Mouse (Mus musculus) lung, postnatal 0 days (tissue): ENCODE data around the gene Il10. TPM values are rescaled to one million over a fixed set of nuclear protein-coding genes. Genes with fewer than 3 reads are reported as not detected.

Experiments used
- ATAC-seq: fragments of 200-750 bp; cut with Nextera tagmentation; 2 replicates; pipeline ENCODE4 v1.8.0; 2017; ENCODE audit warnings: moderate library complexity
- DNase-seq: peaks from one replicate; pipeline ENCODE4 v3.0.0-alpha.2; 2016; ENCODE audit warnings: low spot score
- H3K27ac ChIP-seq: fragments of 300-500 bp; sonication (generic); 2 replicates; pipeline ENCODE4 v1.5.1; 2014; ENCODE audit warnings: antibody characterized with exemption, mild to moderate bottlenecking, low read length, mixed read lengths
- H3K27me3 ChIP-seq: fragments of 300-500 bp; sonication (generic); replicated peaks from 2 replicates; pipeline ENCODE4 v1.6.1; 2014; ENCODE audit warnings: low read length, mixed read lengths; ENCODE audit not compliant: insufficient read depth
- H3K36me3 ChIP-seq: fragments of 300-500 bp; sonication (generic); 2 replicates; pipeline ENCODE4 v1.6.1; 2014; ENCODE audit warnings: low read length, mixed read lengths; ENCODE audit not compliant: insufficient read depth
- H3K4me1 ChIP-seq: fragments of 300-500 bp; sonication (generic); 2 replicates; pipeline ENCODE4 v1.6.1; 2014; ENCODE audit warnings: antibody characterized with exemption, low read depth, low read length, mixed read lengths; ENCODE audit not compliant: insufficient read depth
- H3K4me2 ChIP-seq: fragments of 300-500 bp; sonication (generic); replicated peaks from 2 replicates; pipeline ENCODE4 v1.6.1; 2014; ENCODE audit warnings: low read depth, mild to moderate bottlenecking, low read length, moderate library complexity, mixed read lengths
- H3K4me3 ChIP-seq: fragments of 300-500 bp; sonication (generic); 2 replicates; pipeline ENCODE4 v1.5.1; 2014; ENCODE audit warnings: low read depth, low read length
- H3K9ac ChIP-seq: fragments of 300-500 bp; sonication (generic); replicated peaks from 2 replicates; pipeline ENCODE4 v1.6.1; 2014; ENCODE audit warnings: low read depth, mild to moderate bottlenecking
- H3K9me3 ChIP-seq: fragments of 300-500 bp; sonication (generic); 2 replicates; pipeline ENCODE4 v1.6.1; 2016; ENCODE audit warnings: low read length, mixed read lengths
- CTCF ChIP-seq: IDR thresholded peaks from 2 replicates; pipeline ENCODE4 v1.5.1; 2016; ENCODE audit warnings: antibody characterized with exemption, mild to moderate bottlenecking
- EP300 ChIP-seq: IDR thresholded peaks from 2 replicates; pipeline ENCODE4 v1.6.1; 2016; ENCODE audit warnings: antibody characterized with exemption, mild to moderate bottlenecking, control low read depth
- WGBS: fragments of 180-500 bp; shearing (Covaris S2); extraction: QIAGEN DNeasy Blood & Tissue Kit; methylation state at CpG from one replicate; pipeline ENCODE4 v1.1.7; 2014; 5-methylcytosine and 5-hydroxymethylcytosine counted together
- polyA plus RNA-seq: library from polyadenylated mRNA; unstranded; fragments of >200 nt; fragmentation: Nextera tagmentation; extraction: Ambion mirVana; gene quantifications from 2 replicates; pipeline ENCODE4 v1.2.1, GENCODE M21; 2015

The Il10 gene
- polyA plus RNA-seq, 1 experiment from 2014 or later: not detected

DNA sequence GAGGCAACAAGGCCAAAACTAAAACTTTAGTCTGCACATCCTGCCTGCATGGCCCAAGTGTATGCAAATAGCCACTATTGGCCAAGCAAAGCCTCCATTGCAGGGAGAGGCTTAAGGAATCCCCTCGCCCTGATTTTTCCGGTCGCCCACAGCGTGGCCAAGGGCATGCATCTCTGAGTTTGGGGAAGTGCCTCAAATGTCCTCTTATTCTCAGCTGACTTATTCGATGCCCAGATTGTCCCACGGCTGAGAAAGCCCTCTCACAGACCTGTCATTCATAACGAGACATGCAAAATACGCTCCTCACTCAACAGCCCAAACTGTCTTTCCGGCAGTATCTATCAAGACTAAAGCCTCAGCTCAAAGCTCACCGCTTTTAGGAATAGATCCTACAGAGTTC is 27.0 kb downstream of the Il10 start:
- Histone ChIP-seq H3K9me3 (no peaks in the 10 kb centered on the region), H3K27me3 (no peaks in the 10 kb centered on the region), H3K36me3 (no peaks in the 10 kb centered on the region), H3K4me1 (no peaks in the 10 kb centered on the region), H3K9ac (no peak overlapping the region), H3K4me3 (no peak overlapping the region), H3K4me2 (no peak overlapping the region), H3K27ac (no peak overlapping the region)
- no peak for TF ChIP-seq EP300
- no peak for TF ChIP-seq CTCF
- ATAC-seq (no peak), DNase-seq (no peak)
- WGBS: 79% methylated on average over 10 of the region's 10 CpGs

DNA sequence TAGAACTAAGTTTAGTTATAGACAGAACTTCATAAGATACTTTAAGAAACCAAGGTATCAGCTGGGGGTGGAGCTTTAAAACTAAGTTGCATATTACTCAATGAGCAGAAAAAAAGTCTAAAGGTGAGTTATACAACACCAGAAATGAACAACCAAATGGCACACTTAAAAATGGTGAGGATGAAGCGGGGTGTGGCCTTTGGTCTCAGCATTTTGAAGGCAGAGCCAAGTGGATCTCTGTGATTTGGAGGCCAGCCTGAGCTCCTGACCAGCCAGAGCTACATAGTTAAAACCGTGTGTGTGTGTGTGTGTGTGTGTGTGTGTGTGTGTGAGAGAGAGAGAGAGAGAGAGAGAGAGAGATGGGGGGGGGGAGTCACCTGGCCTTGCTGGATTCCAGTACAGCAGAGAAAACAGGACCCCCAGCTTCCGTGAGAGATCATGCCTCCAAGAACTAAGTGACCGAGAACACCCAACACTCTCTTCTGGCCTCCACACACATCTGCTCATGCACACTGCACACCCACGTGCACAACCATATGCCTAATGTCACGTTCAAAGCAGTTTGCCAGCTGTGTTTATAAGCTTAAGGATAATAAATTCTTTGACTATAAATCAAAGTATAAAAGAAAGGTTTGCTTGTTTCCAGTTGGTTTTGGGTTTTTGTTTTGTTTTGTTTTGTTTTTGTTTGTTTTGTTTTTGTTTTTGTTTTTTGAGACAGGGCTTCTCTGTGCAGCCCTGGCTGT is 28.6 kb downstream of the Il10 start:
- ATAC-seq (no peak), DNase-seq (no peak)
- no peak overlapping the region for H3K27ac ChIP-seq
- 55% methylated on average over 6 of the region's 6 CpGs for WGBS
- H3K9me3 ChIP-seq: no peaks in the 10 kb centered on the region
- H3K4me1 ChIP-seq: no peaks in the 10 kb centered on the region
- no peaks in the 10 kb centered on the region for H3K36me3 ChIP-seq
- TF ChIP-seq CTCF (no peak), EP300 (no peak)
- no peak overlapping the region for H3K9ac ChIP-seq
- H3K27me3 ChIP-seq: no peaks in the 10 kb centered on the region
- H3K4me2 ChIP-seq: no peak overlapping the region
- H3K4me3 ChIP-seq: no peak overlapping the region

DNA sequence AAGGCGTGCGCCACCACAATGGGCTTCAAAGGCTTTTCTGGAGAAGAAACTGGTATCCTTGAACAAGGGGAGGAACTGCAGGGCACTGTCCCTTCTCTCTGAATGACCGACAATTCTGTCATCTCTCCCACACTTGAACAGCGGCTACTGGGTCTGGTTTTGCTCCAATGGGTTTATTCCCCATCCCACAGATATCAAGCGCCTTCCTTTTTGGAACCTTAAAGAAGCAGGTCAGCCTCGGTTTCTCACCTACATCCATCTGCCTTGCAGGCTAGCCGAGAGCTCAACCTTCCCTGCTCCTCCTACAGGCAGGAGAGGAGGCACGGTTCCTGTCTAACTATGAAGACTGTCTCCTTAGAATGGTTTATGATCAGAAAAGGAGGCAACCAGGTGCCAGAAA is 29.3 kb downstream of the Il10 start:
- Histone ChIP-seq H3K27me3 (no peaks in the 10 kb centered on the region), H3K4me2 (no peak overlapping the region), H3K9ac (no peak overlapping the region), H3K9me3 (no peaks in the 10 kb centered on the region), H3K4me1 (no peaks in the 10 kb centered on the region), H3K4me3 (no peak overlapping the region), H3K27ac (no peak overlapping the region), H3K36me3 (no peaks in the 10 kb centered on the region)
- TF ChIP-seq EP300 (no peak), CTCF (no peak)
- 85% methylated on average over 8 of the region's 8 CpGs for WGBS
- DNase-seq (no peak), ATAC-seq (no peak)

DNA sequence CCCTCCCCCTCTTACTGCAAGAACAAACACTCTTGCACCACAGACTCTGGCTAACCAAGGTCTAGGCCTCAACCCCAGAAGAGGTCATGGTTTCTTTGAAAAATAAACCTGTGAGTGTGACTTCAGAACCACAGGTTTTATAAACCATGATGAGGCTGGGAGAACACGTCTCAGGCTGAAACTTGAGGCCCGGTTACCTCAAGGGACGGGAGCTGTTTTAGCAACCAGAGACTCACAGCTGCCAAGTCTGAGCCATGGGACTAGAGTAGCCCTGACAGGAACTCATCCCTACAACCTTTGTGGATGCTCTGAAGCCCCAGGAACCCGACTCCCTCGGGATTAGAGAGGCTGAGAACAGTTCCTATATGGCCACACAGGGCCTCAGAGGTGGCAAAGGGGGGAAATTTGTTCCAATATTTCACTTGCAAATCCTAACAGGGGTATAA is 29.7 kb downstream of the Il10 start:
- DNase-seq (no peak), ATAC-seq (no peak)
- no peak for TF ChIP-seq EP300
- TF ChIP-seq CTCF: no peak
- Histone ChIP-seq H3K9ac (no peak overlapping the region), H3K4me1 (no peaks in the 10 kb centered on the region), H3K4me3 (no peak overlapping the region), H3K4me2 (no peak overlapping the region), H3K36me3 (peaks cover 3% of the 10 kb centered on the region), H3K9me3 (no peaks in the 10 kb centered on the region), H3K27ac (no peak overlapping the region), H3K27me3 (no peaks in the 10 kb centered on the region)
- 70% methylated on average over 5 of the region's 5 CpGs for WGBS

DNA sequence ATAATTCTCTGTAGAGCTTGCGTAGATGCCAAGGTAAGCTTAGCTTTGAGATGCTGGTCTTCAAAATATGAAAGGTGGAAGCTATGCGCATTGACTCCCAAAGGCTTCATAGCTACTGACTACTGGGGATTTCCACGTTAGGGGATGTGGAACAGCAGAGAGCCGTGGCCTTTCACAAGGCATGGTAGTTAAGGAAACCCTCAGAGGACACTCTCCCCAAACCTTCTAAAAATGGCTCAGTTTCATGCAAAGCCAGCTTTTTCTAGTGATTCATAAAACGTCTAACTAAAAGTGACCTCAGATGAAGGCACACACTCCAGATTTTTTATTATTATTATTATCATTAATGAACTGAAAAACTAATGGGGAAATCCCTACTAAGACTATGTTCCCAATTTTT is 30.4 kb downstream of the Il10 start:
- H3K4me1 ChIP-seq: no peaks in the 10 kb centered on the region
- ATAC-seq (no peak), DNase-seq (no peak)
- WGBS: 88% methylated on average over 5 of the region's 5 CpGs
- H3K27me3 ChIP-seq: no peaks in the 10 kb centered on the region
- peaks cover 9% of the 10 kb centered on the region for H3K36me3 ChIP-seq
- H3K27ac ChIP-seq: no peak overlapping the region
- no peak overlapping the region for H3K4me2 ChIP-seq
- H3K9me3 ChIP-seq: no peaks in the 10 kb centered on the region
- H3K4me3 ChIP-seq: no peak overlapping the region
- TF ChIP-seq CTCF (no peak), EP300 (no peak)
- no peak overlapping the region for H3K9ac ChIP-seq

DNA sequence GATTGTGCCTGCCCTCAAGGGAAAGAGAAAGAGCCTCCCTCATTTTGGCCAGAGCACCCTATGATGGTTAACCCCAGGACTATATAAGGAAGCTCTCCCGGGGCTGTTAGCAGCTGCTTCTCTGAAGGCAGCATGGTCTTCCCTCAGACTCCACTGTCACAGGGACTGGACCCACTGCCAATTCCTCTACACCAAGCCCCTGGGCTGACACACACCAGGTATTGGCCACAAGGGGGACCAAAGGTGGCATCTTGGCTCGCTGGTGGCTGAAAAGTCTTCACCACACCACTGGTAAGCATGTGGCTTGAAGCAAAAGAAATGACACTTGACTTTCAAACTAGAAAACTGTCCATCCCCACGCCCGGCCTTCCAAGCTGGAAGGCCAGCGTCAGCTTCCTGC is 31.0 kb downstream of the Il10 start:
- DNase-seq: no peak
- H3K36me3 ChIP-seq: peaks cover 15% of the 10 kb centered on the region
- no peak for ATAC-seq

DNA sequence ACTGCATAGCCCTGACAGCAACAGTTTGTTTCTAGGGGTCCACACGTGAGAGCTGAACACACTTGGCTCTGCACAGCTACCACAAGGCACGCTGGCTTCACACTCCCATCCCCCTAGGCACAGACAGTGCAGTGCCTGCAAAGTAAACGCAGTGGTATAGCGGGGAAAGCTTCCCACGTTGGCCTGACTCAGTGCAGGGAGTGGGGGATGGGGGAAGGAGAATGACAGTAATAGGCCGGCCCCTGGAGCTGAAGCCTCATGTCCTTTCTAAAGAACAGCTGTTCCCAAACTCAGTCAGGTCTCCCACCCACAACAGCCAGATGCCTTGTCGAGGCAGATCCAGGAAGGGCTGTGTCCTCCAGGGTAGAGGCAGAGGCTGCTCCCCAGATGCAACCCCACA is 31.4 kb downstream of the Il10 start:
- Histone ChIP-seq H3K4me2 (no peak overlapping the region), H3K9ac (no peak overlapping the region), H3K9me3 (no peaks in the 10 kb centered on the region), H3K4me3 (no peak overlapping the region), H3K36me3 (peaks cover 20% of the 10 kb centered on the region), H3K27ac (no peak overlapping the region), H3K4me1 (no peaks in the 10 kb centered on the region), H3K27me3 (no peaks in the 10 kb centered on the region)
- TF ChIP-seq CTCF: no peak
- TF ChIP-seq EP300: no peak
- DNase-seq (no peak), ATAC-seq (no peak)
- WGBS: 46% methylated on average over 7 of the region's 7 CpGs

More for the DNA sequence above, 31.0 kb downstream of the Il10 start:
- Histone ChIP-seq H3K27me3 (no peaks in the 10 kb centered on the region), H3K4me3 (no peak overlapping the region), H3K4me2 (no peak overlapping the region), H3K9me3 (no peaks in the 10 kb centered on the region), H3K9ac (no peak overlapping the region), H3K4me1 (no peaks in the 10 kb centered on the region), H3K27ac (no peak overlapping the region)
- 72% methylated on average over 5 of the region's 5 CpGs for WGBS
- TF ChIP-seq EP300: no peak
- peak; percentile 34 for TF ChIP-seq CTCF
